Mouse (Mus musculus): ENCODE results near the gene Cyb5r4. TPM values are rescaled to one million over a fixed set of nuclear protein-coding genes. Genes with fewer than 3 reads are reported as not detected.

Gene Cyb5r4
- total and polyA plus RNA-seq, 3 experiments = 37.5 to 121 (median 80.6) TPM

DNA sequence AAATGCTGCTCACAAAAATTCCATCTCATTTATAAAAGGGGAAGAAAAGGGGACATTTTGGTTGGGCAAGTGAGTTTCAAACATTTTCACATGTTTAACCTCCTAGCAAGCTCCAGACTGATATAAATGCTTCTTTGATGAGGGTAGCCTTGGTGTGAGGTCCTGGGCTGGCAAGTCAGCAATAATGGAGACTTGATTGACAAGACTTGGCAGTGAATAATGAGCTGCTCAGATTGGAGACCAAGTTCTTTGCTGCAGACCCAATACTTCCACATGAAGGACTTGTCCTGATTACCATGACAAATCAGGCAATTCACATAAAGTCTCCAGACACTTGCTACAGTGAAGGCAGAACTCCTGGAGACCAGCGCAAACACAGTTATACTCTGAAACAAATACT is 12.9 kb upstream of the Cyb5r4 start:
- Histone ChIP-seq H3K4me3 (replicated peaks in 1 of 3; ENCODE audit: low read depth in 2 of 3, low read length in 2 of 3, poor library complexity in 1 of 3) (no peak overlapping the region), H3K36me3 (replicated peaks in 1 of 2; ENCODE audit: control insufficient read depth in 1 of 2, insufficient read depth in 1 of 2, low read length in 1 of 2) (no peaks in the 10 kb centered on the region), H3K27me3 (replicated peaks) (no peaks in the 10 kb centered on the region), H3K27ac (ENCODE audit: insufficient read depth, low read depth) (no peak overlapping the region), H3K4me2 (ENCODE audit: insufficient read depth, low read depth, poor library complexity, severe bottlenecking) (no peak overlapping the region), H3K79me2 (replicated peaks; ENCODE audit: control insufficient read depth, extremely low read depth, insufficient read depth, poor library complexity, severe bottlenecking) (no peaks in the 10 kb centered on the region), H3K9me3 (replicated peaks; ENCODE audit: low read length) (no peaks in the 10 kb centered on the region), H3K4me1 (ENCODE audit: control insufficient read depth in 1 of 2, insufficient read depth in 2 of 2) (peaks cover 0 to 6% of the 10 kb centered on the region in 2 experiments; a peak in 2 of 4 replicates), H3K9ac (ENCODE audit: insufficient read depth, low read depth) (no peak overlapping the region)
- dilution Hi-C loops (cut with MboI; ENCODE audit: extremely low pct_ligation_motif_present, extremely low pct_unique_long_range_greater_than_20kb, low sequenced_read_pairs) (no loop called here), in situ Hi-C loops (cut with MboI; ENCODE audit: low pct_ligation_motif_present, low pct_unique_long_range_greater_than_20kb, low sequenced_read_pairs) (no loop called here)
- TF ChIP-seq KAT2A (IDR thresholded peaks at IDR 0.05; ENCODE audit: insufficient replicate concordance, low read length) (no peak), MYC (IDR thresholded peaks at IDR 0.05; ENCODE audit: low read depth, low read length) (no peak), MEF2A (IDR thresholded peaks at IDR 0.05; ENCODE audit: borderline replicate concordance, low read depth, low read length) (no peak), ZKSCAN1 (IDR thresholded peaks at IDR 0.05; ENCODE audit: borderline replicate concordance, low read depth, low read length) (no peak), TBP (conservative IDR thresholded peaks at IDR 0.05; ENCODE audit: low read depth, low read length) (no peak), POLR2AphosphoS2 (IDR thresholded peaks at IDR 0.05; ENCODE audit: low read depth, low read length) (no peak), MXI1 (IDR thresholded peaks at IDR 0.05; ENCODE audit: low read depth, low read length) (no peak)
- DNase-seq (ENCODE audit: extremely low read depth) = no peak

DNA sequence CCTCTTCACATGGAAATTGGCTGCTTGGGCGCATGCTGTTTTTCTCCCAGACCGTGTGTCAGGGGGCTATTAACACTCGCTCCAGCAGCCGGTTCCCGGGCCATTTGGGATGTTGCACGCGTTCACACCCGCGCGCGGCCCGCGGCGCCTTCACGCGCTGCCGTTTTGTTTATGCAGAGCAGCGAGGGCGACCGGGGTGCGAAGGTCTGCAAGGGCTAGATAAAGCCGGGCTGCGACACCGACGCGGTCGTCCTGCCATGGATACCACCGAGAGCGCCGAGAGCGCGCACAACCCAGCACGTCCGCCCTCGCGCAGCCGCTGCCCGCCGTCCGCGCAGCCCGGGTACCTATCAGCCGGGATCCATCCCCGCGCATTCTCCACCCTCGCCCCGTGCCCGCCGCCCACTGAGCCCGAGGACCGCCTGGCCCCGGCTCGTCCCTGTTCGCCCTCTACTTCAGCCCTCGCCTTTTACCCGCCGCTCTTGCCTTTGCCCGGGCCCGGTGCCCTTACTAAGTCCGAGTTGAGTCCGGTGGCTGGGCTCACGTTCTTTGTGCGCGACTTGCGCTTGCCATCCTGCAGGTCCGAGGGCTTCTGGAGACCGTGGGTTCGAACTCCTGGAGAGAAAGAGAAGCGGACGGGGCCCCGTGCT is 6.4 kb upstream of the Cyb5r4 start, which contains the start of gene Ripply2:
Gene Ripply2 (plus strand): TSS at position 250 of the 650 bp plus-strand sequence.
- dilution Hi-C loops (cut with MboI; ENCODE audit: extremely low pct_ligation_motif_present, extremely low pct_unique_long_range_greater_than_20kb, low sequenced_read_pairs) = no loop called here

DNA sequence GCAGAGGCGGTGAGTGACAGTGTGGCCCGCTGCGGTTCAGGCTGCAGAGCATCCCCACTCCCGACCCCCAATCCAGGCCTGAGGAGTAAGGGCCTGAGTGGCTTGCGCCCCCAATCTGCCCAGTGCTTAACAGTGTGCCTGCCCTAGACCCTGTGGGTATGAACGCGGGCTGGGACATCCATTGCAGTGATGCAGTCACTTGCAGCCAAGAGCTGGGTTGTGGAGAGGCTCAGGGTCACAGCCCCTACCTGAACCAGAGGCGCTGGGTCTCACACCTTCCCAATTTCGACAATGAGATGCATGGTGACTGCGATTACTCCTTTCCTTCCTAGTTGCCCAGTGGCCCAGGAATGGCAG is 5.9 kb upstream of the Cyb5r4 start:
- Histone ChIP-seq H3K36me3 (replicated peaks in 1 of 2; ENCODE audit: control insufficient read depth in 1 of 2, insufficient read depth in 1 of 2, low read length in 1 of 2) (no peaks in the 10 kb centered on the region), H3K4me3 (replicated peaks in 1 of 3; ENCODE audit: low read depth in 2 of 3, low read length in 2 of 3, poor library complexity in 1 of 3) (no peak overlapping the region), H3K4me2 (ENCODE audit: insufficient read depth, low read depth, poor library complexity, severe bottlenecking) (no peak overlapping the region), H3K27ac (ENCODE audit: insufficient read depth, low read depth) (no peak overlapping the region), H3K79me2 (replicated peaks; ENCODE audit: control insufficient read depth, extremely low read depth, insufficient read depth, poor library complexity, severe bottlenecking) (no peaks in the 10 kb centered on the region), H3K9ac (ENCODE audit: insufficient read depth, low read depth) (no peak overlapping the region), H3K4me1 (ENCODE audit: control insufficient read depth in 1 of 2, insufficient read depth in 2 of 2) (peaks cover 0 to 1% of the 10 kb centered on the region in 2 experiments; a peak in 1 of 4 replicates), H3K27me3 (replicated peaks) (peaks cover 2% of the 10 kb centered on the region), H3K9me3 (replicated peaks; ENCODE audit: low read length) (no peaks in the 10 kb centered on the region)
- in situ Hi-C loops (cut with MboI; ENCODE audit: low pct_ligation_motif_present, low pct_unique_long_range_greater_than_20kb, low sequenced_read_pairs) (no loop called here), dilution Hi-C loops (cut with MboI; ENCODE audit: extremely low pct_ligation_motif_present, extremely low pct_unique_long_range_greater_than_20kb, low sequenced_read_pairs) (no loop called here)
- no peak for TF ChIP-seq SMC3 (IDR thresholded peaks at IDR 0.05; ENCODE audit: low read depth, low read length)
- no peak for TF ChIP-seq HCFC1 (IDR thresholded peaks at IDR 0.05; ENCODE audit: low read depth, low read length)
- TF ChIP-seq SIN3A (IDR thresholded peaks at IDR 0.05; ENCODE audit: low read length) = no peak
- TF ChIP-seq ZMIZ1 (IDR thresholded peaks at IDR 0.05; ENCODE audit: low read depth, low read length) = no peak
- TF ChIP-seq MYC (IDR thresholded peaks at IDR 0.05; ENCODE audit: low read depth, low read length) = no peak
- no peak for TF ChIP-seq USF1 (IDR thresholded peaks at IDR 0.05; ENCODE audit: low read depth, low read length)
- no peak for TF ChIP-seq PAX5 (IDR thresholded peaks at IDR 0.05; ENCODE audit: low read length)
- no peak for TF ChIP-seq NRF1 (IDR thresholded peaks at IDR 0.05; ENCODE audit: low read depth, low read length)
- no peak for TF ChIP-seq MAX (IDR thresholded peaks at IDR 0.05; ENCODE audit: low read length)
- DNase-seq (ENCODE audit: extremely low read depth) = no peak

More for the DNA sequence above, 6.4 kb upstream of the Cyb5r4 start, which contains the start of gene Ripply2:
- Histone ChIP-seq H3K4me1 (ENCODE audit: control insufficient read depth in 1 of 2, insufficient read depth in 2 of 2) (no peaks in the 10 kb centered on the region), H3K27me3 (replicated peaks) (peaks cover 2% of the 10 kb centered on the region), H3K4me2 (ENCODE audit: insufficient read depth, low read depth, poor library complexity, severe bottlenecking) (no peak within 1 kb of the TSS), H3K36me3 (replicated peaks in 1 of 2; ENCODE audit: control insufficient read depth in 1 of 2, insufficient read depth in 1 of 2, low read length in 1 of 2) (no peaks in the 10 kb centered on the region), H3K9me3 (replicated peaks; ENCODE audit: low read length) (no peaks in the 10 kb centered on the region), H3K79me2 (replicated peaks; ENCODE audit: control insufficient read depth, extremely low read depth, insufficient read depth, poor library complexity, severe bottlenecking) (no peaks in the 10 kb centered on the region), H3K27ac (ENCODE audit: insufficient read depth, low read depth) (no peak within 1 kb of the TSS), H3K9ac (ENCODE audit: insufficient read depth, low read depth) (no peak within 1 kb of the TSS), H3K4me3 (replicated peaks in 1 of 3; ENCODE audit: low read depth in 2 of 3, low read length in 2 of 3, poor library complexity in 1 of 3) (no peak within 1 kb of the TSS)
- no peak for TF ChIP-seq SIN3A (IDR thresholded peaks at IDR 0.05; ENCODE audit: low read length)
- TF ChIP-seq GABPA (IDR thresholded peaks at IDR 0.05; ENCODE audit: insufficient replicate concordance, low read depth, low read length) = no peak
- no peak for TF ChIP-seq MYC (IDR thresholded peaks at IDR 0.05; ENCODE audit: low read depth, low read length)
- TF ChIP-seq ZKSCAN1 (IDR thresholded peaks at IDR 0.05; ENCODE audit: borderline replicate concordance, low read depth, low read length) = no peak
- TF ChIP-seq SMC3 (IDR thresholded peaks at IDR 0.05; ENCODE audit: low read depth, low read length) = no peak
- TF ChIP-seq TCF12 (IDR thresholded peaks at IDR 0.05; ENCODE audit: low read depth, low read length) = no peak
- TF ChIP-seq MAZ (IDR thresholded peaks at IDR 0.05; ENCODE audit: low read depth, low read length) = no peak
- TF ChIP-seq USF2 (conservative IDR thresholded peaks at IDR 0.05; ENCODE audit: low read depth, low read length) = no peak
- no peak for TF ChIP-seq EP300 (IDR thresholded peaks at IDR 0.05; ENCODE audit: low read length)
- no peak for TF ChIP-seq MAFK (IDR thresholded peaks at IDR 0.05; ENCODE audit: insufficient replicate concordance, low read length)
- no peak for TF ChIP-seq ZMIZ1 (IDR thresholded peaks at IDR 0.05; ENCODE audit: low read depth, low read length)
- no peak for TF ChIP-seq JUND (conservative IDR thresholded peaks at IDR 0.05; ENCODE audit: low read depth, low read length)
- no peak for TF ChIP-seq PAX5 (IDR thresholded peaks at IDR 0.05; ENCODE audit: low read length)
- no peak for DNase-seq (ENCODE audit: extremely low read depth)
- in situ Hi-C loops (cut with MboI; ENCODE audit: low pct_ligation_motif_present, low pct_unique_long_range_greater_than_20kb, low sequenced_read_pairs) = no loop called here
